Mouse (Mus musculus) limb, embryonic 14.5 days (tissue): ENCODE data around the gene Ctdspl. TPM values are rescaled to one million over a fixed set of nuclear protein-coding genes. Genes with fewer than 3 reads are reported as not detected.
A peak's percentile ranks its signal among the peaks of the same experiment; 100 is the strongest.

Source experiments
- ATAC-seq: fragments of 200-750 bp; cut with Nextera tagmentation; 2 replicates; pipeline ENCODE4 v1.8.0; 2017; ENCODE audit warnings: low read depth, moderate number of reproducible peaks, moderate TSS enrichment; ENCODE audit not compliant: low FRiP score
- DNase-seq: peaks from one replicate; pipeline ENCODE4 v3.0.0-alpha.2; 2015; ENCODE audit warnings: low spot score
- H3K27ac ChIP-seq: fragments of 300-500 bp; sonication (generic); replicated peaks from 2 replicates; pipeline ENCODE4 v1.5.1; 2014; ENCODE audit warnings: low read depth, mild to moderate bottlenecking, low read length, moderate library complexity, mixed read lengths
- H3K27me3 ChIP-seq: fragments of 300-500 bp; sonication (generic); 2 replicates; pipeline ENCODE4 v1.6.1; 2014; ENCODE audit warnings: low read length, mixed read lengths; ENCODE audit not compliant: control insufficient read depth, insufficient read depth
- H3K36me3 ChIP-seq: fragments of 300-500 bp; sonication (generic); 2 replicates; pipeline ENCODE4 v1.6.1; 2014; ENCODE audit warnings: mild to moderate bottlenecking, low read length, moderate library complexity, mixed read lengths; ENCODE audit not compliant: control insufficient read depth, insufficient read depth
- H3K4me1 ChIP-seq: fragments of 300-500 bp; sonication (generic); 2 replicates; pipeline ENCODE4 v1.6.1; 2014; ENCODE audit warnings: antibody characterized with exemption, low read length, mixed read lengths; ENCODE audit not compliant: control insufficient read depth, insufficient read depth
- H3K4me2 ChIP-seq: fragments of 300-500 bp; sonication (generic); replicated peaks from 2 replicates; pipeline ENCODE4 v1.6.1; 2014; ENCODE audit warnings: low read depth, mild to moderate bottlenecking, low read length, moderate library complexity; ENCODE audit not compliant: severe bottlenecking
- H3K4me3 ChIP-seq: fragments of 300-500 bp; sonication (generic); replicated peaks from 2 replicates; pipeline ENCODE4 v1.5.1; 2014; ENCODE audit warnings: low read length
- H3K9ac ChIP-seq: fragments of 300-500 bp; sonication (generic); 2 replicates; pipeline ENCODE4 v1.6.1; 2014; ENCODE audit warnings: mild to moderate bottlenecking, low read depth, low read length, moderate library complexity; ENCODE audit not compliant: severe bottlenecking
- H3K9me3 ChIP-seq: fragments of 300-500 bp; sonication (generic); 2 replicates; pipeline ENCODE4 v1.6.1; 2016; ENCODE audit warnings: low read length; ENCODE audit not compliant: control insufficient read depth
- POLR2A ChIP-seq: fragments of 200-500 bp; IDR thresholded peaks from 2 replicates; pipeline ENCODE4 v1.8.0; 2012; ENCODE audit warnings: inconsistent platforms, mild to moderate bottlenecking, moderate library complexity, borderline replicate concordance; ENCODE audit not compliant: insufficient read depth, insufficient read length; ENCODE audit errors: extremely low read depth
- WGBS: fragments of 180-500 bp; shearing (Covaris S2); extraction: QIAGEN DNeasy Blood & Tissue Kit; methylation state at CpG from one replicate; pipeline ENCODE4 v1.1.7; 2014; 5-methylcytosine and 5-hydroxymethylcytosine counted together
- polyA plus RNA-seq, 2 experiments: library from polyadenylated mRNA; depleted of rRNA in 1 of 2; stranded (reverse) in 1 of 2; unstranded in 1 of 2; fragments of >200 nt; fragmentation: Nextera tagmentation in 1 of 2; extraction: Ambion mirVana in 1 of 2; gene quantifications; 2 replicates each; pipeline versions ENCODE4 v1.2.1 to v1.2.3; 2012 to 2014

Ctdspl gene
- 38.0 and 43.5 TPM in 2 replicates for polyA plus RNA-seq (2012; rRNA removed)
- 23.8 and 28.6 TPM in 2 replicates for polyA plus RNA-seq (2014; fragmentation: Nextera tagmentation; extraction: Ambion mirVana)

- Histone ChIP-seq H3K27me3 (no peaks in the 10 kb centered on the region), H3K4me1 (peaks cover 30% of the 10 kb centered on the region), H3K9ac (peak within 1 kb of the TSS; percentile 81), H3K4me3 (peak within 1 kb of the TSS; percentile 83), H3K4me2 (peak within 1 kb of the TSS; percentile 95), H3K27ac (peak within 1 kb of the TSS; percentile 87), H3K9me3 (no peaks in the 10 kb centered on the region), H3K36me3 (no peaks in the 10 kb centered on the region; the same call in 1 of the 2 replicates)
- peak; percentile 39 for ATAC-seq
- under 1% methylated on average over 34 of the region's 73 CpGs for WGBS
- DNase-seq: peak; percentile 47
- no peak for TF ChIP-seq POLR2A
These were observed at the start of gene Ctdspl for GRCm38 (mm10) chr9:118926111-118926650. Ctdspl (plus strand) TSS chr9:118926453.

GRCm38 (mm10) chr9:118876902-118877301, 49.4 kb upstream of the Ctdspl start:
- Histone ChIP-seq H3K9ac (no peak overlapping the region), H3K9me3 (no peaks in the 10 kb centered on the region), H3K36me3 (no peaks in the 10 kb centered on the region), H3K27me3 (no peaks in the 10 kb centered on the region), H3K4me1 (peaks cover 16% of the 10 kb centered on the region), H3K4me2 (no peak overlapping the region), H3K27ac (no peak overlapping the region), H3K4me3 (no peak overlapping the region)
- TF ChIP-seq POLR2A: no peak
- ATAC-seq (no peak), DNase-seq (no peak)
- WGBS: 74% methylated on average over 10 of the region's 10 CpGs

- Histone ChIP-seq H3K36me3 (no peaks in the 10 kb centered on the region), H3K4me3 (no peak overlapping the region), H3K9ac (no peak overlapping the region), H3K9me3 (no peaks in the 10 kb centered on the region), H3K27ac (no peak overlapping the region), H3K4me1 (peaks cover 16% of the 10 kb centered on the region), H3K4me2 (no peak overlapping the region), H3K27me3 (no peaks in the 10 kb centered on the region)
- 83% methylated on average over 7 of the region's 7 CpGs for WGBS
- no peak for ATAC-seq
- no peak for TF ChIP-seq POLR2A
- DNase-seq: no peak
These were observed 48.8 kb upstream of the Ctdspl start for GRCm38 (mm10) chr9:118877365-118878008.

- Histone ChIP-seq H3K27ac (no peak overlapping the region), H3K36me3 (no peaks in the 10 kb centered on the region), H3K9me3 (no peaks in the 10 kb centered on the region), H3K4me1 (peaks cover 16% of the 10 kb centered on the region), H3K27me3 (no peaks in the 10 kb centered on the region), H3K9ac (no peak overlapping the region), H3K4me2 (no peak overlapping the region), H3K4me3 (no peak overlapping the region)
- ATAC-seq: no peak
- WGBS: 92% methylated on average over 11 of the region's 11 CpGs
- TF ChIP-seq POLR2A: no peak
- DNase-seq: no peak
These were observed 47.7 kb upstream of the Ctdspl start for GRCm38 (mm10) chr9:118878596-118878995.

GRCm38 (mm10) chr9:118881281-118881945, 44.8 kb upstream of the Ctdspl start:
- no peak overlapping the region for H3K9ac ChIP-seq

More at GRCm38 (mm10) chr9:118881281-118881945, 44.8 kb upstream of the Ctdspl start:
- no peak for TF ChIP-seq POLR2A
- Histone ChIP-seq H3K27me3 (no peaks in the 10 kb centered on the region), H3K9me3 (no peaks in the 10 kb centered on the region), H3K36me3 (peaks cover 2% of the 10 kb centered on the region; the same call in 1 of the 2 replicates), H3K27ac (no peak overlapping the region), H3K4me3 (no peak overlapping the region), H3K4me1 (peaks cover 3% of the 10 kb centered on the region; the same call in 1 of the 2 replicates), H3K4me2 (no peak overlapping the region)
- DNase-seq (no peak), ATAC-seq (no peak)
- WGBS: 79% methylated on average over 7 of the region's 7 CpGs
